Mouse (Mus musculus): ENCODE measurements around the gene Qsox1. TPM values are rescaled to one million over a fixed set of nuclear protein-coding genes. Genes with fewer than 3 reads are reported as not detected.

Gene Qsox1
- total RNA-seq, 1 experiment from 2014 or later: 73.7 TPM

GRCm38 (mm10) chr1:155747011-155747410, 65.7 kb downstream of the Qsox1 start:
- DNase-seq: no peak

DNA sequence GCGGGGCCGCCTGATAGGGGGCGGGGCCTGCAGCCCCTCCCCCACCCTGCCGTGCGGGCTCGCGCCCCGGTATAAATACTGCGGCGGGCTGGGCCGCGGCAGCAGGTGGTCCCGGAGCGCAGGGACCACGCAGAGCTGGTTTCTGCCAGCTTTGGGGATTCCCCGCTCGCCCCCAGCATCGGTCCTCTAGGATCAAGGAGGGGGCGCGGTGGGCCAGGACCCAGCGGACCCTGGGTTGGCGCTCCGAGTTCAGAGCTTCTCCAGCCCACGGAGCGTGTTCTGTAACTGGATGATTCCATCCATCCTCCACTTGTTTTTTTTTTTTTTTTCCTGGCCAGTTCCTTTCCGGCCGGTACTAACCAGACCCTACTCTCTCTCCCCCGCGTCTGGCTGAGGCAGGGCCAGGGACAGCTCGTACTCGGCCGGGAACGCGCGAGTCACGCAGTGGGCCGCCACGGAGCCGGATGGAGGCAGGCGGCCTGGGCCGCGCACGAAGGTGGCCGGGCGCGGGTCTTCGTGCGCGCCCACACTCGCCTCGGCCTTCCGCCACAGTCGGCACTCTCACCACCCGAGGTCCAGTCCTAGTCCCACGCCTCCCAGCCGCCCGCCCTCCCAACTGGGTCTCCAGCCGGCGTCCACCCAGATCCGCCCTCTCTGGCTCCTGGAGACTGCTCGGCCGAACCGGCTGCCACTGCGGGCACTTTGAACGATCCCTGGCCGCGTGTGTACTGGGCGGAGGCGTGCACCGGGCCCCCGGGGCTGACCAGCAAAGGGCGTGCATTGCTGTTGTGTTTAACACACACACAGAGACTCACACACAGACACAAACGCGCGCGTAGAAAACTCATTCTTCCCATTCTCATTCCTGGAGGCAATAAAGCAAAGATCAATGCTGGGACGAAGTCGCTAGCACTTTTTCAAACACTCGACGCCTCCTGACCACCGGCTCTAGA, 70.0 kb downstream of the Qsox1 start:
- peak; percentile 43 for DNase-seq

DNA sequence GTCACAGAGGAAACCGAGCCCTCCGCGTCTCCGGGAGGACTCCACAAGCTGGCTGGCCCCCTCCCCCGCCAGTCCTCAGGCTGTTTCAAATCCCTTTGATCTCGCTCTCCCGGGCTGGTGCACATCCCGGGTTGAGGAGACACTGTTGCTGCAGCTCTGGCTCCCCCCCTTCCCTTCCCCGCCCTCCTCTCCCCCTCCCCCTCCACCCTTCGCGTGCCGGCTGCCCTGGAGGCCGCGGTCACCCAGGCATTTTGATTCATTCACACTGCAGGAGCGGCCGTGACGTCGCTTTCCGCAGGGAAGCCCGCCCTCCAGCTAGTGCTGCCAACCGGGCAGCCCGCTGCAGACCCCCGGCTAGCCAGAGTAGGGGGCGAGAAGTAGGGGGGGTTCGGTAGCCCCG, 70.7 kb downstream of the Qsox1 start:
- peak; percentile 35 for DNase-seq

GRCm38 (mm10) chr1:155741378-155741945, 71.2 kb downstream of the Qsox1 start:
- DNase-seq: no peak

GRCm38 (mm10) chr1:155740622-155741377, 71.9 kb downstream of the Qsox1 start:
- DNase-seq: peak; percentile 22

- no peak for DNase-seq
Measured at GRCm38 (mm10) chr1:155737809-155738383, 74.8 kb downstream of the Qsox1 start.

GRCm38 (mm10) chr1:155737017-155737808, 75.5 kb downstream of the Qsox1 start:
- no peak for DNase-seq

- no peak for DNase-seq
Measured at GRCm38 (mm10) chr1:155736096-155736825, 76.4 kb downstream of the Qsox1 start.

- DNase-seq: no peak
Measured at GRCm38 (mm10) chr1:155731156-155731555, 81.5 kb downstream of the Qsox1 start.

GRCm38 (mm10) chr1:155729113-155729795, 83.4 kb downstream of the Qsox1 start:
- DNase-seq: no peak

- DNase-seq: no peak
Measured at GRCm38 (mm10) chr1:155727830-155728229, 84.9 kb downstream of the Qsox1 start.

Other genes starting within 250 kb of the Qsox1 start
- gene Lhx4, start 61.2 kb downstream of the Qsox1 start, total RNA-seq (2021): not detected in 2 replicates
- gene Cep350, start 160.4 kb upstream of the Qsox1 start, total RNA-seq (2021): 33.6 and 39.6 TPM in 2 replicates
- 113 and 124 TPM in 2 replicates for gene Tor1aip2, start 222.5 kb upstream of the Qsox1 start, total RNA-seq (2021)
- gene Tor1aip1, start 223.6 kb upstream of the Qsox1 start, total RNA-seq (2021): 99.0 and 101 TPM in 2 replicates